Mouse (Mus musculus): ENCODE data around the gene Ptprr.

The Ptprr gene

GRCm38 (mm10) chr10:116201542-116201941, 183.5 kb downstream of the Ptprr start:
- no peak for DNase-seq

- no peak for DNase-seq
These were observed 187.8 kb downstream of the Ptprr start for GRCm38 (mm10) chr10:116205580-116206358.

- DNase-seq: no peak
These were observed 188.4 kb downstream of the Ptprr start for GRCm38 (mm10) chr10:116206449-116206848.

- DNase-seq: peak; percentile 22
These were observed 190.1 kb downstream of the Ptprr start for GRCm38 (mm10) chr10:116207987-116208726.

- DNase-seq: no peak
These were observed 190.7 kb downstream of the Ptprr start for GRCm38 (mm10) chr10:116208727-116209115.

GRCm38 (mm10) chr10:116212127-116212526, 194.1 kb downstream of the Ptprr start:
- DNase-seq: no peak

GRCm38 (mm10) chr10:116220336-116221118, 202.5 kb downstream of the Ptprr start:
- no peak for DNase-seq

- DNase-seq: no peak
These were observed 217.3 kb downstream of the Ptprr start for GRCm38 (mm10) chr10:116235299-116235698.

GRCm38 (mm10) chr10:116242200-116242599, 224.2 kb downstream of the Ptprr start:
- DNase-seq: no peak

GRCm38 (mm10) chr10:116243373-116243772, 225.4 kb downstream of the Ptprr start:
- no peak for DNase-seq

GRCm38 (mm10) chr10:116245632-116246031, 227.6 kb downstream of the Ptprr start:
- DNase-seq: no peak

- no peak for DNase-seq
These were observed 234.7 kb downstream of the Ptprr start for GRCm38 (mm10) chr10:116252668-116253067.

- no peak for DNase-seq
These were observed 236.0 kb downstream of the Ptprr start for GRCm38 (mm10) chr10:116253972-116254371.

GRCm38 (mm10) chr10:116259298-116259697, 241.3 kb downstream of the Ptprr start:
- DNase-seq: no peak

GRCm38 (mm10) chr10:116260658-116261433, 242.8 kb downstream of the Ptprr start:
- DNase-seq: no peak

- DNase-seq: no peak
These were observed 243.5 kb downstream of the Ptprr start for GRCm38 (mm10) chr10:116261559-116261958.

GRCm38 (mm10) chr10:116264521-116264920, 246.5 kb downstream of the Ptprr start:
- DNase-seq: no peak

GRCm38 (mm10) chr10:116266561-116267433, 248.8 kb downstream of the Ptprr start:
- no peak for DNase-seq

- DNase-seq: no peak
These were observed 249.4 kb downstream of the Ptprr start for GRCm38 (mm10) chr10:116267434-116267822.

- DNase-seq: no peak
These were observed 250.3 kb downstream of the Ptprr start for GRCm38 (mm10) chr10:116268343-116268742.

GRCm38 (mm10) chr10:116270646-116271469, 252.8 kb downstream of the Ptprr start:
- no peak for DNase-seq
